28 mouse cellular contexts compared by ENCODE assay signal in the genomic region with DNA sequence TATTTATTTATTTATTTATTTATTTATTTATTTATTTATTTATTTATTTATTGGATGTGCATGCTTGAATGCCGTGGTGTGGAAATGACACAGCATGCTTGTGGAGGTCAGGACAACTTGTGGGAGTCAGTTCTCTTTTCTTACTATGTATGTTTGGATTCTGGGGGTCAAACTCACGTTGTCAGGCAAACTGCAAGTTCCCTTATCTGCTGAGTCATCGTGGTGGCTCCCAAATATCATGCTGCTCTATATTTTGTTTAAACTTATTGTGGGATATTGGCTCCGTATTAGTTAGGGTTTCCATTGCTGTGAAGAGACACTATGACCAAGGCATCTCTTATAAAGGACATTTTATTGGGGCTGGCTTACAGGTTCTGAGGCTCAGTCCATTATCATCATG. TPM values are rescaled to one million over a fixed set of nuclear protein-coding genes. Genes with fewer than 3 reads are reported as not detected.
DNase-seq lines count a peak whose midpoint lies in the region; ATAC-seq and TF ChIP-seq lines count a peak whose summit lies in the region.
"Had no signal": no experiment of that assay in that cellular context is flagged by ENCODE, and none has a peak within 500 bp of the region (broad histone marks: within the 10 kb centered on the region; RNA-seq: fewer than 3 reads in every experiment).

No protein-coding gene starts in this region.

- peak overlapping the region; percentile 37; the same call in 1 of the 2 replicates for H3K27ac ChIP-seq in liver, embryonic 12.5 days
- H3K27ac ChIP-seq in liver, embryonic 11.5 days (ENCODE audit: low read depth, low read length), result no peak overlapping the region
- peak overlapping the region; percentile 0; the same call in 1 of the 2 replicates for H3K27ac ChIP-seq in ES-Bruce4 (ENCODE audit: insufficient read depth, low read length)
- H3K27ac ChIP-seq in hindbrain, embryonic 11.5 days (ENCODE audit: low read depth, low read length), result no peak overlapping the region
- H3K27ac ChIP-seq: embryonic facial prominence, embryonic 12.5 days; embryonic facial prominence, embryonic 15.5 days; forebrain, embryonic 12.5 days; gastrocnemius, adult 2 months; hindbrain, embryonic 10.5 days; hindbrain, embryonic 14.5 days; hindbrain, postnatal 0 days had no signal

- no peak for TF ChIP-seq CTCF in ES-Bruce4 (IDR thresholded peaks at IDR 0.05; ENCODE audit: low read depth, low read length)

- H3K9ac ChIP-seq in liver, embryonic 12.5 days, result no peak overlapping the region
- no peak overlapping the region for H3K9ac ChIP-seq in liver, embryonic 11.5 days (ENCODE audit: low read depth, low read length)
- H3K9ac ChIP-seq in ES-Bruce4 (ENCODE audit: low read depth, poor library complexity, severe bottlenecking), result no peak overlapping the region
- no peak overlapping the region for H3K9ac ChIP-seq in hindbrain, embryonic 11.5 days (ENCODE audit: low read depth, low read length)
- H3K9ac ChIP-seq: embryonic facial prominence, embryonic 12.5 days; embryonic facial prominence, embryonic 15.5 days; forebrain, embryonic 12.5 days; hindbrain, embryonic 14.5 days had no signal

- no peak overlapping the region for H3K4me3 ChIP-seq in liver, embryonic 12.5 days
- H3K4me3 ChIP-seq in liver, embryonic 11.5 days (ENCODE audit: low read depth, low read length), result no peak overlapping the region
- no peak overlapping the region for H3K4me3 ChIP-seq in ES-Bruce4 (ENCODE audit: low read depth, low read length)
- H3K4me3 ChIP-seq in hindbrain, embryonic 11.5 days (ENCODE audit: low read depth, low read length), result no peak overlapping the region
- H3K4me3 ChIP-seq: embryonic facial prominence, embryonic 12.5 days; embryonic facial prominence, embryonic 15.5 days; forebrain, embryonic 12.5 days; gastrocnemius, adult 2 months; hindbrain, embryonic 10.5 days had no signal

- DNase-seq in liver, embryonic 11.5 days (ENCODE audit: low spot score), result no peak
- DNase-seq in MEL-GATA-1-ER (ENCODE audit: extremely low read depth, low read depth), result peak; percentile 39
- DNase-seq in hindbrain, embryonic 11.5 days (ENCODE audit: low spot score), result no peak
- DNase-seq in right cerebral cortex, postnatal 10 days (ENCODE audit: low spot score in 2 of 2), result no peak
- DNase-seq: adrenal gland, postnatal 10 days; adrenal gland, postnatal 36 days; cerebellum, adult 18-20 months; cerebellum, adult 9-10 months; cerebellum, postnatal 14 days; gastrocnemius, adult 2 months; gastrocnemius, postnatal 14 days; heart, adult 11 months; heart, postnatal 36 days had no signal

- 54% methylated on average over 4 of the region's 4 CpGs for WGBS in liver, embryonic 12.5 days (ENCODE audit: insufficient replicate concordance)
- WGBS in liver, embryonic 11.5 days, result 69% methylated on average over 4 of the region's 4 CpGs
- WGBS in hindbrain, embryonic 11.5 days, result 94% methylated on average over 4 of the region's 4 CpGs

- peaks cover 6% of the 10 kb centered on the region for H3K4me1 ChIP-seq in liver, embryonic 12.5 days
- no peaks in the 10 kb centered on the region for H3K4me1 ChIP-seq in liver, embryonic 11.5 days (replicated peaks; ENCODE audit: control insufficient read depth, insufficient read depth, low read length)
- H3K4me1 ChIP-seq in ES-Bruce4 (ENCODE audit: control insufficient read depth, insufficient read depth, low read length), result peaks cover 3% of the 10 kb centered on the region
- H3K4me1 ChIP-seq in hindbrain, embryonic 11.5 days (replicated peaks; ENCODE audit: control insufficient read depth, insufficient read depth, low read length), result no peaks in the 10 kb centered on the region
- H3K4me1 ChIP-seq: embryonic facial prominence, embryonic 12.5 days; embryonic facial prominence, embryonic 15.5 days; forebrain, embryonic 12.5 days; hindbrain, embryonic 10.5 days had no signal

- H3K9me3 ChIP-seq in liver, embryonic 12.5 days (replicated peaks), result no peaks in the 10 kb centered on the region
- no peaks in the 10 kb centered on the region for H3K9me3 ChIP-seq in liver, embryonic 11.5 days (ENCODE audit: control insufficient read depth, low read length)
- no peaks in the 10 kb centered on the region for H3K9me3 ChIP-seq in ES-Bruce4 (replicated peaks; ENCODE audit: control insufficient read depth, insufficient read depth, low read length, poor library complexity, severe bottlenecking)
- no peaks in the 10 kb centered on the region for H3K9me3 ChIP-seq in hindbrain, embryonic 11.5 days (ENCODE audit: control insufficient read depth, low read length)
- H3K9me3 ChIP-seq: embryonic facial prominence, embryonic 12.5 days; embryonic facial prominence, embryonic 15.5 days; forebrain, embryonic 12.5 days; G1E; hindbrain, embryonic 10.5 days had no signal

- no peak for ATAC-seq in liver, embryonic 12.5 days
- no peak for ATAC-seq in liver, embryonic 11.5 days (replicated peaks; ENCODE audit: low FRiP score)
- ATAC-seq in megakaryocyte progenitor cell, adult 5-6 weeks (replicated peaks; ENCODE audit: poor library complexity), result peak; percentile 34; the same call in 1 of the 2 replicates
- no peak for ATAC-seq in hindbrain, embryonic 11.5 days (ENCODE audit: low FRiP score)
- ATAC-seq: CD4-positive, CD25-positive, alpha-beta regulatory T cell, adult 4 months; forebrain, embryonic 16.5 days; hindbrain, postnatal 0 days; inflammation-experienced regulatory T-cells, adult 6 months; intestine, embryonic 16.5 days had no signal

- TF ChIP-seq EP300 in ES-Bruce4 (IDR thresholded peaks at IDR 0.05; ENCODE audit: insufficient read depth, low read depth, low read length), result no peak

- no peak for TF ChIP-seq POLR2A in ES-Bruce4 (IDR thresholded peaks at IDR 0.05; ENCODE audit: insufficient read depth, low read length)

- peaks cover 78% of the 10 kb centered on the region for H3K36me3 ChIP-seq in liver, embryonic 12.5 days
- peaks cover 15% of the 10 kb centered on the region for H3K36me3 ChIP-seq in liver, embryonic 11.5 days (ENCODE audit: control insufficient read depth, insufficient read depth, low read length)
- H3K36me3 ChIP-seq in ES-Bruce4 (ENCODE audit: control insufficient read depth, insufficient read depth, low read length, poor library complexity, severe bottlenecking), result peaks cover 41% of the 10 kb centered on the region
- 0 out of 2 replicates have a peak, but pooled peaks cover 2% of the 10 kb centered on the region for H3K36me3 ChIP-seq in hindbrain, embryonic 11.5 days (ENCODE audit: control insufficient read depth, insufficient read depth, low read length)

- no peak overlapping the region for H3K4me2 ChIP-seq in liver, embryonic 12.5 days
- no peak overlapping the region for H3K4me2 ChIP-seq in liver, embryonic 11.5 days
- no peak overlapping the region for H3K4me2 ChIP-seq in hindbrain, embryonic 11.5 days (replicated peaks; ENCODE audit: low read depth, low read length)
- H3K4me2 ChIP-seq: embryonic facial prominence, embryonic 12.5 days; embryonic facial prominence, embryonic 15.5 days; forebrain, embryonic 12.5 days; heart, embryonic 11.5 days; hindbrain, embryonic 14.5 days had no signal

- H3K27me3 ChIP-seq in liver, embryonic 12.5 days (replicated peaks), result no peaks in the 10 kb centered on the region
- no peaks in the 10 kb centered on the region for H3K27me3 ChIP-seq in liver, embryonic 11.5 days (replicated peaks; ENCODE audit: control insufficient read depth, insufficient read depth, low read length)
- no peaks in the 10 kb centered on the region for H3K27me3 ChIP-seq in ES-Bruce4 (ENCODE audit: control insufficient read depth, insufficient read depth, low read length, poor library complexity, severe bottlenecking)
- no peaks in the 10 kb centered on the region for H3K27me3 ChIP-seq in hindbrain, embryonic 11.5 days (ENCODE audit: control insufficient read depth, insufficient read depth, low read length)
- H3K27me3 ChIP-seq: embryonic facial prominence, embryonic 12.5 days; embryonic facial prominence, embryonic 15.5 days; forebrain, embryonic 12.5 days had no signal

RNA-seq across cellular contexts. Expression of a gene that starts 21.0 kb away (rescaled TPM):
- 22.7 and 23.6 TPM in 2 replicates for polyA plus RNA-seq in liver, embryonic 12.5 days (2016; fragmentation: Nextera tagmentation; extraction: Ambion mirVana)
- polyA plus RNA-seq in liver, embryonic 11.5 days (2014; fragmentation: Nextera tagmentation; extraction: Ambion mirVana), result 30.1 and 32.6 TPM in 2 replicates
- 48.5 and 51.9 TPM in 2 replicates for polyA plus RNA-seq in ES-Bruce4 (2011; ENCODE audit: insufficient read depth, insufficient read length, low read depth, missing spikeins)
- 26.5 and 30.9 TPM in 2 replicates for total RNA-seq in megakaryocyte progenitor cell, adult 5-6 weeks (2015)
- 30.6 and 45.3 TPM in 2 replicates for total RNA-seq in megakaryocyte progenitor cell, adult 5-6 weeks (2017)
- polyA plus RNA-seq in hindbrain, embryonic 11.5 days (2014; fragmentation: Nextera tagmentation; extraction: Ambion mirVana), result 37.7 and 39.3 TPM in 2 replicates

RNA-seq across cellular contexts. Expression of a gene that starts 41.2 kb away (rescaled TPM):
- polyA plus RNA-seq in liver, embryonic 12.5 days (2016; fragmentation: Nextera tagmentation; extraction: Ambion mirVana), result 42.6 and 49.5 TPM in 2 replicates
- 58.7 and 59.0 TPM in 2 replicates for polyA plus RNA-seq in liver, embryonic 11.5 days (2014; fragmentation: Nextera tagmentation; extraction: Ambion mirVana)
- 70.2 and 72.9 TPM in 2 replicates for polyA plus RNA-seq in ES-Bruce4 (2011; ENCODE audit: insufficient read depth, insufficient read length, low read depth, missing spikeins)
- 155 and 182 TPM in 2 replicates for total RNA-seq in megakaryocyte progenitor cell, adult 5-6 weeks (2015)
- 91.2 and 96.2 TPM in 2 replicates for total RNA-seq in megakaryocyte progenitor cell, adult 5-6 weeks (2017)
- polyA plus RNA-seq in hindbrain, embryonic 11.5 days (2014; fragmentation: Nextera tagmentation; extraction: Ambion mirVana), result 84.3 and 89.4 TPM in 2 replicates

Comparison
In these comparisons a context has a peak if more than half of its experiments do, and no peak if none do; other contexts are left out.
1. H3K27ac ChIP-seq: peak in liver, embryonic 12.5 days (single experiment) and ES-Bruce4 (single experiment); none in liver, embryonic 11.5 days (single experiment) and hindbrain, embryonic 11.5 days (single experiment).